Mouse (Mus musculus) limb, embryonic 14.5 days (tissue): ENCODE data around the gene Snx7. TPM values are rescaled to one million over a fixed set of nuclear protein-coding genes. Genes with fewer than 3 reads are reported as not detected.

Experiments
- ATAC-seq: fragments of 200-750 bp; cut with Nextera tagmentation; 2 replicates; pipeline ENCODE4 v1.8.0; 2017; ENCODE audit warnings: low read depth, moderate number of reproducible peaks, moderate TSS enrichment; ENCODE audit not compliant: low FRiP score
- DNase-seq: peaks from one replicate; pipeline ENCODE4 v3.0.0-alpha.2; 2015; ENCODE audit warnings: low spot score
- H3K27ac ChIP-seq: fragments of 300-500 bp; sonication (generic); replicated peaks from 2 replicates; pipeline ENCODE4 v1.5.1; 2014; ENCODE audit warnings: low read depth, mild to moderate bottlenecking, low read length, moderate library complexity, mixed read lengths
- H3K27me3 ChIP-seq: fragments of 300-500 bp; sonication (generic); 2 replicates; pipeline ENCODE4 v1.6.1; 2014; ENCODE audit warnings: low read length, mixed read lengths; ENCODE audit not compliant: control insufficient read depth, insufficient read depth
- H3K36me3 ChIP-seq: fragments of 300-500 bp; sonication (generic); 2 replicates; pipeline ENCODE4 v1.6.1; 2014; ENCODE audit warnings: mild to moderate bottlenecking, low read length, moderate library complexity, mixed read lengths; ENCODE audit not compliant: control insufficient read depth, insufficient read depth
- H3K4me1 ChIP-seq: fragments of 300-500 bp; sonication (generic); 2 replicates; pipeline ENCODE4 v1.6.1; 2014; ENCODE audit warnings: antibody characterized with exemption, low read length, mixed read lengths; ENCODE audit not compliant: control insufficient read depth, insufficient read depth
- H3K4me2 ChIP-seq: fragments of 300-500 bp; sonication (generic); replicated peaks from 2 replicates; pipeline ENCODE4 v1.6.1; 2014; ENCODE audit warnings: low read depth, mild to moderate bottlenecking, low read length, moderate library complexity; ENCODE audit not compliant: severe bottlenecking
- H3K4me3 ChIP-seq: fragments of 300-500 bp; sonication (generic); replicated peaks from 2 replicates; pipeline ENCODE4 v1.5.1; 2014; ENCODE audit warnings: low read length
- H3K9ac ChIP-seq: fragments of 300-500 bp; sonication (generic); 2 replicates; pipeline ENCODE4 v1.6.1; 2014; ENCODE audit warnings: mild to moderate bottlenecking, low read depth, low read length, moderate library complexity; ENCODE audit not compliant: severe bottlenecking
- H3K9me3 ChIP-seq: fragments of 300-500 bp; sonication (generic); 2 replicates; pipeline ENCODE4 v1.6.1; 2016; ENCODE audit warnings: low read length; ENCODE audit not compliant: control insufficient read depth
- POLR2A ChIP-seq: fragments of 200-500 bp; IDR thresholded peaks from 2 replicates; pipeline ENCODE4 v1.8.0; 2012; ENCODE audit warnings: inconsistent platforms, mild to moderate bottlenecking, moderate library complexity, borderline replicate concordance; ENCODE audit not compliant: insufficient read depth, insufficient read length; ENCODE audit errors: extremely low read depth
- WGBS: fragments of 180-500 bp; shearing (Covaris S2); extraction: QIAGEN DNeasy Blood & Tissue Kit; methylation state at CpG from one replicate; pipeline ENCODE4 v1.1.7; 2014; 5-methylcytosine and 5-hydroxymethylcytosine counted together
- microRNA-seq: library from miRNA; unstranded; fragments of <30 nt; microRNA quantifications from one replicate; pipeline ENCODE4, GENCODE M21; 2016
- polyA plus RNA-seq, 2 experiments: library from polyadenylated mRNA; depleted of rRNA in 1 of 2; stranded (reverse) in 1 of 2; unstranded in 1 of 2; fragments of >200 nt; fragmentation: Nextera tagmentation in 1 of 2; extraction: Ambion mirVana in 1 of 2; gene quantifications; 2 replicates each; pipeline versions ENCODE4 v1.2.1 to v1.2.3; 2012 to 2014

Gene Snx7
- polyA plus RNA-seq, 2 experiments = 23.4 to 38.3 TPM

DNA sequence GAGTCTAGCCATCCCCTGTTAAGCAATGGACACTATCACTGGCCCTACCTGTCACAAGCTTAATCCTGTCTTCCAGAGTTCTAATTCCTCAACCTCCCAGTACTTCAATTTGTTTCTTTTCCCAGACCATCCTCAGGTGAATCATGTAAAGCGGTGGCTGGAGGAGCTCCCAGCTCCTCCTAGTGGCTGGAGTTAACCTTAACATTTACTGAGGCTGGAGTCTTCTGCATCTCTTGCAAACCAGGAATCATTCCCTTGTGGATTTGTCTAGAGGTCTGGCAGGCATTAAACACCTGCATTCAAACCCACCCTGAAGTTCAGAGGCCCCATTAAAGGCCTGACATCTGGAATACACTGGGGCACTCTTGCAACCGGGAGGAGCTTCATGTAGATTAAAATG, 117.1 kb downstream of the Snx7 start:
- H3K27me3 ChIP-seq = no peaks in the 10 kb centered on the region
- no peaks in the 10 kb centered on the region for H3K36me3 ChIP-seq
- TF ChIP-seq POLR2A = no peak
- no peak overlapping the region for H3K9ac ChIP-seq
- no peaks in the 10 kb centered on the region for H3K4me1 ChIP-seq
- no peak overlapping the region for H3K27ac ChIP-seq
- no peak for ATAC-seq
- H3K9me3 ChIP-seq = no peaks in the 10 kb centered on the region
- DNase-seq = no peak
- no peak overlapping the region for H3K4me2 ChIP-seq
- H3K4me3 ChIP-seq = no peak overlapping the region
- WGBS = 41% methylated on average over 2 of the region's 2 CpGs

DNA sequence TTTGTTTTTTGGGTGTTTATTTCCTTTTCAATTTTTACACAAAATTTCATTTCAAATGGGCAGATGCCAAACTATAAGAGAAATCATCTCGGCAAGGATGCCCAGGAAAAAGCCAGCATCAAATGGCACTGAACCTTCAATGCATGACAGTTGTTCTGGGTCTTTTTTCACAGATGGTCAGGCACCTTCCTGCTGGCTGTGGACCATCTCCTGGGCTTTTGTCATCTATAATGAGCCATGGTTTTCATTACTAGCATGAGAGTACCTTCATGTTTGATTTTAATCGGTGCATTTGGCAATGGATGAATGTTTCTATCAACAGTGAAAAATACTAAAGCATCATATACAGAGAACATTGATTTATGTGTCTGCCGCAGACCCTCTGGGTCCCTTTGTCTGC, 119.5 kb downstream of the Snx7 start:
- Histone ChIP-seq H3K9me3 (no peaks in the 10 kb centered on the region), H3K4me3 (no peak overlapping the region), H3K27ac (no peak overlapping the region), H3K27me3 (no peaks in the 10 kb centered on the region), H3K4me2 (no peak overlapping the region), H3K9ac (no peak overlapping the region), H3K4me1 (no peaks in the 10 kb centered on the region), H3K36me3 (no peaks in the 10 kb centered on the region)
- no peak for TF ChIP-seq POLR2A
- DNase-seq = no peak
- WGBS = 92% methylated on average over 3 of the region's 3 CpGs
- no peak for ATAC-seq

DNA sequence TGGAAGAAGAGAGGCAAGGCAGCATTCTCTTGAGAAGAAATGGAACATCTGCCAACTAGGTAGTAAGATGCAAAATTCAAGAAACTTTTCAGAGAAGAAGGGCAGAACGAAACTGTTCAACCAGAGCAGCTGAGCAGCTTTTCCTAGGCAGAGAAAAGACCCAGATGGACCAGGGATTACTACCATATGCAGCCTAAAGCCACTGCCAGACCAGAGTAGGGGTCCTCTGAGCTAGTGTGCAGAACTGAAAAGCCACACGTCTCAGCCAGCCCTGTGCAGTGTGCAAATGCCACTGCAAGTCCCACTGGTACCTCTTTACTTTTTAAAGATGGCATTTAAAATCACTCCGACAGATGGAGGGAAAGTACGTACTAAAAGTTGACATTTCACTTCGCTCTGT, 129.0 kb downstream of the Snx7 start:
- Histone ChIP-seq H3K4me1 (no peaks in the 10 kb centered on the region), H3K9ac (no peak overlapping the region), H3K9me3 (no peaks in the 10 kb centered on the region), H3K4me3 (no peak overlapping the region), H3K27ac (no peak overlapping the region), H3K27me3 (no peaks in the 10 kb centered on the region), H3K4me2 (no peak overlapping the region), H3K36me3 (no peaks in the 10 kb centered on the region)
- ATAC-seq = no peak
- WGBS = 60% methylated on average over 5 of the region's 5 CpGs
- TF ChIP-seq POLR2A = no peak
- DNase-seq = no peak

DNA sequence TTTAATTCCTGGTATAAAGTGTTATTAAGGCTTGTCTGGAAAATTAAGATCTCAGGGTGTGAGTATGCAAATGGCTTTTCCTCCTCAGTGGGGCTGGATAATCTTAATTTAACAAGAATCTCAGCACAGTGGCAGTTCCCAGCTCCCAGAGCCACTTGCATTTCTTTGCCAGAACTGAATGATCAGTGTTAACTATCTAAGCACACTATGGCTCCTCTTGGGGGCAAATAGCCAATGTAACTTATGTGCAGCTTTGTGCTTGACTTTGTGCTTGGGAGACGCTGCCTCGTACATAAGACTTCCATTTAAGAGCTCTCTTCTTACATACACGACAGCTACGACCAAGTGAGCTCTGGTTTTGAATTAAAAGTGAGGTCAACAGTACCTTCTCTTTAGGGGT, 136.1 kb downstream of the Snx7 start:
- H3K9ac ChIP-seq = no peak overlapping the region
- no peaks in the 10 kb centered on the region for H3K27me3 ChIP-seq
- TF ChIP-seq POLR2A = no peak
- no peak overlapping the region for H3K27ac ChIP-seq
- H3K4me1 ChIP-seq = no peaks in the 10 kb centered on the region
- WGBS = 81% methylated on average over 4 of the region's 4 CpGs
- no peak overlapping the region for H3K4me2 ChIP-seq
- no peaks in the 10 kb centered on the region for H3K36me3 ChIP-seq
- DNase-seq = no peak
- no peak for ATAC-seq
- no peak overlapping the region for H3K4me3 ChIP-seq
- no peaks in the 10 kb centered on the region for H3K9me3 ChIP-seq

Small RNAs within 50 kb of the gene (microRNA-seq; reads per million reads assigned to microRNA genes)
- gene Gm24811 = not detected
